Mouse (Mus musculus) brain, adult 2 months (tissue): ENCODE results near the gene Stk33.

ENCODE experiments used
- DNase-seq: peaks from one replicate; pipeline ENCODE4 v3.0.0; 2011; ENCODE audit warnings: low read depth, low spot score

The Stk33 gene

GRCm38 (mm10) chr7:109357877-109358276 lies 81.0 kb downstream of the Stk33 start:
- no peak for DNase-seq

- no peak for DNase-seq
These were observed 91.6 kb downstream of the Stk33 start for GRCm38 (mm10) chr7:109347241-109347640.

DNA sequence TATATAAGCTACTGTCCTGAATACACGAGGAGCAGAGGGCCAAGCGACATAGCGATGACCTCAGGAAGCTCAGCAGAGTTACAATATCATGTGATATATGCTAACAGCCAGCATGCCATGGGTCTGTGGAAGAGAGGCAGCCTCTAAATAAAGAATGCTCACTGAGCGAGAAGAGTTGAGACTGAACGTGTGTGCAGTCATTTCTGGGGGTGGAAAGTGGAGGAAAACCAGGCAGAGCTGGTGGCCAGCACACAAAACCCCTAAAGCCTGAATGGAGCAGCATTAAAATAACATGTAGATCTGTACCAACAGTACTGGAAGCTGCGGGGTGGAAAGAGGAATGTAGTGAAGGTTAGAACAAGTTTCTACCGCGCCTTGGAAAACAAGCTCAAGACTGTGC lies 107.2 kb downstream of the Stk33 start:
- no peak for DNase-seq

- DNase-seq: peak; percentile 5
These were observed 110.1 kb downstream of the Stk33 start for GRCm38 (mm10) chr7:109328772-109329171.

- DNase-seq: peak; percentile 92
These were observed 112.1 kb downstream of the Stk33 start for GRCm38 (mm10) chr7:109326813-109327212.

GRCm38 (mm10) chr7:109325731-109326130 lies 113.2 kb downstream of the Stk33 start:
- DNase-seq: peak; percentile 6

DNA sequence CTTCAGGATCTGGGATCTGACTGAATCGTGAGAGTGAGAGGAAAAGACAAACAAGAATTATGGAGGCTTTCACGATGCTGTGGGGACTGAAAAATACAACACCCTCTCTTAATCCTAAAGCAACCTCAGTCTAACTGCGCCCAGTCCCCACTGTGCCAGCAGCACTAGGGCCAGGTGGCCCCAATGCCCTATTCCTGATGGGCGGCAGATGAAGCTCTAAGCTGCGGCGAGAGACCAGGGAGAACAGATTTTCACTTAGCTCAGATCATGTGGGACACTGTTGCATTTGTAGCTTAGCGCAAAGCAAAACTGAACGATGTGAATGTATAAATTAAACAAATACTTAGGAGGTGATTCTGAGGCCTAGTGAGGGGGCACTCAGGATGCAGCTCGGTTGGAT lies 113.7 kb downstream of the Stk33 start:
- peak; percentile 48 for DNase-seq

DNA sequence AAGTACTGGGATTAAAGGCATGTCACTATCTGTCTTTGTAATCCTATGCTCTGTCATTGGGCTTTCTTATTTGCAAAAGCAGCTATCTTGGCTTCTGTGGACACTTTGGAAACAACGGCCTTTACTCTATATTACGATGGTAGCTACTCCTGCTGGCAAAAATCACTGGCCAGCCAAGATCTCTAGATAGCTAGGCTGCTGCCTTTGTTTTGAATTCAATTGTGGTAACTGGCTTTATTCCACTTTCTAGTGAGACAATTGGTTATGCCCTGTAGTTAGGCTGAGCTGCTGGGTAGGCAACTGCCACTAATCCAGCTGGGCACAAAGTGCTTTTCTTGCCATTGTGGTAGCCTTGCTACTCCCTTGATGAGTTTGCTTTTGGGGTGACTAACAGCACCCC lies 129.4 kb downstream of the Stk33 start:
- no peak for DNase-seq

- no peak for DNase-seq
These were observed 143.1 kb downstream of the Stk33 start for GRCm38 (mm10) chr7:109295807-109296206.

- DNase-seq: no peak
These were observed 143.5 kb downstream of the Stk33 start for GRCm38 (mm10) chr7:109295351-109295750.

DNA sequence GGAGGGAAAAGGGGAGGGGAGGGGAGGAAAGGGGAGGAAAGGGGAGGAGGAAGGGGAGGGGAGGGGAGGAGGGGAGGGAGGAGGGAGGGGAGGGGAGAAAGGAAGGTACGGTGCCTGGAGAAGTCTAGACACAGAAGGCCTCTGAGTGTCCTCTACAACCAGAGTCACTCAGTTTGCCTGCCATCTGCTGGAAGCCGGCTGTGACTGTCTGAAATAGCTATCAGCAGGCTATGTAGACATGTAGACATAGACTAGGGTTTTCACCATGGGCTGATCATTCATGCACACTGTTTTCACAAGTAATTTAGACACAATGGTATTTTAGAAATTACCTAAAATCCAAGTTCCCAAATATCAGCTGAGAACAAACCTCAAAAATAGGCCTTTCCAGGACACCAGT lies 148.4 kb downstream of the Stk33 start:
- peak; percentile 30 for DNase-seq

GRCm38 (mm10) chr7:109289106-109289505 lies 149.8 kb downstream of the Stk33 start:
- no peak for DNase-seq

DNA sequence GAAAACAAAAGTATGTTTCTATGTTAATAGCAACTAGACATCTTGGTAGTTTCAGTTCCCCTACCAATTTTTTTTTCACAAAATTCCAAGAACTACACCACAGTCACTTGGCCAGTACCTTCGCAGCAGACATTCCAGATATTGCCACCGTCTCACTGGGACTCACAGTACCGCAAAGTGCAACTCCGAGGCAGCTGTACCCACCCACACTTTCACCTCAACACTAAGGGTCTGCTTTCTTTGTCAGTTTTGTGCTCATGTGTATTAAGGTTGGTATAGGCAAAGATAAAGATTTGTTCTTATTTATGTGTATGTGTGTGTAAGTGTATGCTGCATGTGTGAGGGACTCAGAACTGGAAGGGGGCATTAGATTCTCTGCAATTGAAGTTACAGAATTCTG lies 156.8 kb downstream of the Stk33 start:
- no peak for DNase-seq

GRCm38 (mm10) chr7:109276622-109277021 lies 162.3 kb downstream of the Stk33 start:
- peak; percentile 22 for DNase-seq

GRCm38 (mm10) chr7:109275901-109276300 lies 163.0 kb downstream of the Stk33 start:
- no peak for DNase-seq

DNA sequence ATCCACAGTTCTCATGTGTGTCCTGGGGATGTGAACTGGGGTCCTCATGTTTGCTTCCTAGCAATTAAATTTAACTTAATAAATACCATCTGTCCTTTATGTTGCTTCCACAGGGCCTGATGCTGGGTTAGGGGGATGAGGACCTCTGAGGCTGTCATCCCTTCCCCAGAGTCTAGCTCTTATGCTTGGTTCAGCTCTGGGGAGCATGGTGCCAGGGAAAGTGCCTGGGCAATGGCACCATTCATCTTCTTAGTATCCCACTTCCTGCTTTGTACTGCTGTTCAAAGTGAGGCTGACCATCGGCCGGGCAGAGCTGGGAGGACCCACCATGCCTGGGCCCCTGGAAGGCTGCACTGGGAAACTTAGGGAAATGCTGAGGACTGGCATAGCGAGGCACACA lies 163.7 kb downstream of the Stk33 start:
- no peak for DNase-seq

- no peak for DNase-seq
These were observed 164.6 kb downstream of the Stk33 start for GRCm38 (mm10) chr7:109274289-109274688.

DNA sequence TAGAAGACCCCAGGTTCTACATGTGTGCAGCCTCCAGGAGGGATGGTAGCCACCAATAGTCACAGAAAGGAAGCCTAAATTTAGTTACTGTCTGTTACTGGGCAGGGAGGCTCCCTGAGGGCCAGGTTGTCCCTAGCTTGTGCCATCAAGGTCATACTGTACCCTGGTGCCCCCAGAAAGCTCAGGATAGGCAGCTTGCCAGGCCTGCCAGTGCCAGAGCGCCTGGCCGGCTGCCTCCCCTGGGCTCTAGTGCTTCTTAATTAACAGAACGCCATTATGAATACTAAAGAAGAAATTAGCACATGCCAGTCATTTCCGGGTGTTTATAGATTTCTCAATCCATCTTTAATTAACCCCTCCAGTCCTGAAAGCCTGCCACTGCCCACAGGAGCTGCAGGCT lies 169.8 kb downstream of the Stk33 start:
- DNase-seq: no peak

DNA sequence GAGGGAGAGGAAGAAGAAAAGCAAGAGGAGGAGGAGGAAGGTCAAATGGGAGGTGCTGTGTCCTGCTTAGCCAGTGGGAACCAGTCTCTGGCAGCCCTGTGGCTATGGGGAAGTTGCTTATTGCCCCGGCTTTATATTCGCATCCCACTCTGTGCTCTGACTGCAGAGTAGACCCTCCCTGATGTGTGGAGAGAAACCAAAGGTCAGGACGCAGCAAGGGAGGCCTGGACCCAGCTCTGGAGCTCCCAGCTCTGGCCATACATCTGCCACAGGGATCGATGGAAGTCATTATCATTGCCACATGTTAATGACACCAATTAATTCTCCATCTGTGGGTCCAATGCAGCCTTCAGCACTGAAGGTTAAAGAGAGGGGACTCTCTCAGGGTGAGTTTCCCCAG lies 171.5 kb downstream of the Stk33 start:
- DNase-seq: no peak

GRCm38 (mm10) chr7:109266181-109266580 lies 172.7 kb downstream of the Stk33 start:
- no peak for DNase-seq

DNA sequence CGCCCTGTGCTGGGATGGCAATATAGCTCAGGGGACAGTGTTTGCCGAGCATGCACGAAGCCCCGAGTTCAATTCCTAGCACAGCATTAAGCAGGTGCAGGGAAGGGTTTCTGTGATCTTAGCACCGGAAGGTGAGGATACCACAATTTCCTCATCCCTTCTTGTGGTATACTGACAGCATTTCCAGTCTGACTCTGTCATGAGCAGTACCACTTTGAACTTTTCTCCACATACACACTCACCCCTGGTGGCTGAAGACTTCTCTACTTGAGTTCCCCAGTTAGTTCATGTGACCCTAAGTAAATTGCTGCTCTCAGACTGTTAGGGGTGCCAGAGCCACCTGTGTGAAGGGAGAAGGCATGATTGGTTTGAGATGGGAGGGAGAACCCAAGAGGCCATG lies 173.3 kb downstream of the Stk33 start:
- no peak for DNase-seq

DNA sequence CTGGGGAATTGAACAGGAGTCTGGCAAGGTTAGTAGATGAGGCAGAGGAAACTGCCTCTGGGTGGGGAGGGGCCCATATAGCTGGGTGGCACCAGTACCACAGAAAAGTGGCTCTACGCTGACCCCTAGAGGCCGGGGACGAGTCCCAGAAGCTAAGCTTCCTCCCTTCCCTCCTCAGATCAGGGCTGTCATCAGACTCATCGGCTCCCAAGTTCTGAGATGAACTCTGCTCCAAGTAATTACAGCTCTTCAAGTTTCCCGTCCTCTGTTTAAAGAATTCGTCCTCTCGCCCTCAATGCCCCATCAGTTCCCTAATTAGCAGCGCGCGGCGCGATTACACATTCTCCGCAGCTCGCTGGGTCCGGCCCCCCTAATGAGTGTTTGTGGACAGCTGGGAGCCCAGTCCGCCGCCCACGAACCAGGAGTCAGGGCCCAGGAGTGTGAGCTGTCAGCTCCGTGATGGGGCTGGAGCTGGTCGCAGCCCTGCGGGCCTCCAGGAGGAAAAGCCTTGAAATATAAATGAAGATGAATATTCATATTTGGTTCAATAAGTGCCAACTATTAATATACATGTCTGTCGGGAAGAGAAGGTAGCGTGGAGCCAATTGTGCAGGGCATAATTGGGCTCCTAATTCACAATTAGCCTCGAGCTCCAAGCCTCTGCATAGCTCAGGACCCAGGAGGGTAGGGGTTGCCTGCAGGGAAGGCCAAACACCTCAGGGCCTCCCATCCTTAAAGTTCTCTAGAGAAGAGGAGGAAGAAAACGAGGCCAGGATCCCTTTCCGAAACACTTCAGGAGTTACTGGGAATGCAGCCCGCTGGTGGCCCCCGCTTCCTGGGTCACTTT lies 183.2 kb downstream of the Stk33 start:
- peak; percentile 75 for DNase-seq

DNA sequence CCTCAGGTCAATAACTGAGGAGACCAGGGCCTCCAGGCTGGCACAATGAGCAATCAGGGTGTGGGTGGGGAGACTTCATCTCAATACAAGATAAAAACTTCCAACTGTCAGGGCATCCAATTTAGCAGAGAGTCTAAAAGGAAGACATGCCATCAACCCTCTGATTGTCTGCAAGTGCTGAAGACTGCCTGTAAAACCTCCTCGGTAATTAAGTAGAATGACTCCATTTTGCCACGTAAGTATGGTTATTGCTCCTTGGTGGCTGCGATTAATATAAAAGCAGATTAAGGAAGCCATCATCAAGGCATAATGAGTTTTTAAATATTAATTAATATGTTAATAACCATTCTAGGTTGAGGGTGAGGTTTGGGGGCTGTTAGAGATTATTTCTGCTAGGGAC lies 187.5 kb downstream of the Stk33 start:
- DNase-seq: no peak

DNA sequence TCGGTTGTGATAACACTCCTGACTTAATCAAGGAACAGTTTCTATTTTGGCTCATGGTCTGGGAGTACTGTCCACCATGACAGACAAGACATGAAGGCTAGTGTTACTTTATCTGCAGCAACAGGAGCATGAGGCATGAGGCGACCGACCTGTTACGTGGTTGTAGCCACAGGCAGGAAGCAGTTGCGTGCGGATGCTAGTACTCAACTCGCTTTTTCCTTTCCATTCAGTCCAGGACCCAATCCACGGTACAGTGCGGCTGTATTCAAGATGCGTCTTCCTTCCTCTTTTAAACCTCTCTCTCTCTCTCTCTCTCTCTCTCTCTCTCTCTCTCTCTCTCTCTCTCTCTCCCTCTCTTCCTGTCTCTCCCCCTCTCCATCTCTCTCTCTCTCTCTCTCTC lies 194.1 kb downstream of the Stk33 start:
- no peak for DNase-seq
